Mouse (Mus musculus): ENCODE measurements around the gene Msx1. TPM values are rescaled to one million over a fixed set of nuclear protein-coding genes. Genes with fewer than 3 reads are reported as not detected.
A peak's percentile ranks its signal among the peaks of the same experiment; 100 is the strongest.

The Msx1 gene
- polyA plus RNA-seq, 1 experiment from 2014 or later: 15.5 TPM

GRCm38 (mm10) chr5:37816907-37817657 is 7.3 kb downstream of the Msx1 start:
- H3K4me2 ChIP-seq: peak overlapping the region; percentile 9; the same call in 1 of the 2 replicates
- H3K27me3 ChIP-seq (replicated peaks): peaks cover 85% of the 10 kb centered on the region
- H3K9ac ChIP-seq: no peak overlapping the region
- peaks cover 17% of the 10 kb centered on the region; the same call in 1 of the 2 replicates for H3K4me1 ChIP-seq
- no peak overlapping the region for H3K4me3 ChIP-seq
- no peaks in the 10 kb centered on the region for H3K9me3 ChIP-seq
- peak; percentile 57 for ATAC-seq (replicated peaks)
- under 1% methylated on average over 46 of the region's 46 CpGs for WGBS
- H3K36me3 ChIP-seq (replicated peaks): no peaks in the 10 kb centered on the region
- no peak overlapping the region for H3K27ac ChIP-seq

- no peaks in the 10 kb centered on the region for H3K36me3 ChIP-seq (replicated peaks)
- peaks cover 13% of the 10 kb centered on the region; the same call in 1 of the 2 replicates for H3K4me1 ChIP-seq
- H3K9ac ChIP-seq: no peak overlapping the region
- no peaks in the 10 kb centered on the region for H3K9me3 ChIP-seq
- 85% methylated on average over 4 of the region's 4 CpGs for WGBS
- no peak for ATAC-seq (replicated peaks)
- H3K4me2 ChIP-seq: no peak overlapping the region
- no peak overlapping the region for H3K4me3 ChIP-seq
- H3K27me3 ChIP-seq (replicated peaks): peaks cover 76% of the 10 kb centered on the region
- no peak overlapping the region for H3K27ac ChIP-seq
Observed at GRCm38 (mm10) chr5:37815909-37816308, 8.5 kb downstream of the Msx1 start.

GRCm38 (mm10) chr5:37814169-37814568 is 10.2 kb downstream of the Msx1 start:
- H3K9ac ChIP-seq: no peak overlapping the region
- no peak overlapping the region for H3K4me3 ChIP-seq
- no peak overlapping the region for H3K27ac ChIP-seq
- no peaks in the 10 kb centered on the region for H3K9me3 ChIP-seq
- no peak overlapping the region for H3K4me2 ChIP-seq
- H3K4me1 ChIP-seq: peaks cover 13% of the 10 kb centered on the region; the same call in 1 of the 2 replicates
- H3K27me3 ChIP-seq (replicated peaks): peaks cover 62% of the 10 kb centered on the region
- no peaks in the 10 kb centered on the region for H3K36me3 ChIP-seq (replicated peaks)
- no peak for ATAC-seq (replicated peaks)

GRCm38 (mm10) chr5:37805291-37805690 is 19.1 kb downstream of the Msx1 start:
- H3K36me3 ChIP-seq (replicated peaks): no peaks in the 10 kb centered on the region
- H3K9ac ChIP-seq: no peak overlapping the region
- no peak overlapping the region for H3K27ac ChIP-seq
- H3K27me3 ChIP-seq (replicated peaks): no peaks in the 10 kb centered on the region
- no peaks in the 10 kb centered on the region for H3K4me1 ChIP-seq
- WGBS: 90% methylated on average over 6 of the region's 6 CpGs
- no peak overlapping the region for H3K4me3 ChIP-seq
- no peak overlapping the region for H3K4me2 ChIP-seq
- no peak for ATAC-seq (replicated peaks)
- H3K9me3 ChIP-seq: no peaks in the 10 kb centered on the region

GRCm38 (mm10) chr5:37804512-37805118 is 19.8 kb downstream of the Msx1 start:
- Histone ChIP-seq H3K27me3 (replicated peaks) (no peaks in the 10 kb centered on the region), H3K27ac (no peak overlapping the region), H3K9me3 (no peaks in the 10 kb centered on the region), H3K4me1 (no peaks in the 10 kb centered on the region), H3K4me3 (no peak overlapping the region), H3K4me2 (no peak overlapping the region), H3K9ac (no peak overlapping the region), H3K36me3 (replicated peaks) (no peaks in the 10 kb centered on the region)
- no peak for ATAC-seq (replicated peaks)
- WGBS: 70% methylated on average over 8 of the region's 8 CpGs

GRCm38 (mm10) chr5:37797251-37797650 is 27.1 kb downstream of the Msx1 start:
- no peak overlapping the region for H3K4me3 ChIP-seq

GRCm38 (mm10) chr5:37796751-37797150 is 27.6 kb downstream of the Msx1 start:
- no peaks in the 10 kb centered on the region for H3K9me3 ChIP-seq
- no peaks in the 10 kb centered on the region for H3K27me3 ChIP-seq (replicated peaks)
- no peak for ATAC-seq (replicated peaks)
- no peak overlapping the region for H3K4me3 ChIP-seq
- 67% methylated on average over 5 of the region's 5 CpGs for WGBS
- H3K4me1 ChIP-seq: no peaks in the 10 kb centered on the region
- no peaks in the 10 kb centered on the region for H3K36me3 ChIP-seq (replicated peaks)
- H3K27ac ChIP-seq: no peak overlapping the region
- H3K4me2 ChIP-seq: no peak overlapping the region
- H3K9ac ChIP-seq: no peak overlapping the region

More at GRCm38 (mm10) chr5:37797251-37797650, 27.1 kb downstream of the Msx1 start:
- H3K9me3 ChIP-seq: no peaks in the 10 kb centered on the region
- H3K4me1 ChIP-seq: no peaks in the 10 kb centered on the region
- H3K27ac ChIP-seq: no peak overlapping the region
- 72% methylated on average over 6 of the region's 6 CpGs for WGBS
- ATAC-seq (replicated peaks): no peak
- no peaks in the 10 kb centered on the region for H3K27me3 ChIP-seq (replicated peaks)
- H3K36me3 ChIP-seq (replicated peaks): no peaks in the 10 kb centered on the region
- no peak overlapping the region for H3K9ac ChIP-seq
- H3K4me2 ChIP-seq: no peak overlapping the region

- Histone ChIP-seq H3K9me3 (no peaks in the 10 kb centered on the region), H3K9ac (no peak overlapping the region), H3K36me3 (replicated peaks) (no peaks in the 10 kb centered on the region), H3K4me2 (no peak overlapping the region), H3K4me1 (no peaks in the 10 kb centered on the region), H3K27me3 (replicated peaks) (no peaks in the 10 kb centered on the region), H3K4me3 (no peak overlapping the region), H3K27ac (no peak overlapping the region)
- WGBS: 90% methylated on average over 6 of the region's 6 CpGs
- no peak for ATAC-seq (replicated peaks)
Observed at GRCm38 (mm10) chr5:37795691-37796090, 28.7 kb downstream of the Msx1 start.

- 58% methylated on average over 5 of the region's 5 CpGs for WGBS
- ATAC-seq (replicated peaks): no peak
- H3K9me3 ChIP-seq: no peaks in the 10 kb centered on the region
- H3K4me1 ChIP-seq: no peaks in the 10 kb centered on the region
- no peaks in the 10 kb centered on the region for H3K36me3 ChIP-seq (replicated peaks)
- H3K4me2 ChIP-seq: no peak overlapping the region
- H3K27me3 ChIP-seq (replicated peaks): no peaks in the 10 kb centered on the region
- H3K27ac ChIP-seq: no peak overlapping the region
- no peak overlapping the region for H3K9ac ChIP-seq
- H3K4me3 ChIP-seq: no peak overlapping the region
Observed at GRCm38 (mm10) chr5:37792154-37792553, 32.2 kb downstream of the Msx1 start.

- Histone ChIP-seq H3K4me3 (no peak overlapping the region), H3K27me3 (replicated peaks) (no peaks in the 10 kb centered on the region), H3K4me1 (no peaks in the 10 kb centered on the region), H3K27ac (no peak overlapping the region), H3K36me3 (replicated peaks) (no peaks in the 10 kb centered on the region), H3K9ac (no peak overlapping the region), H3K9me3 (no peaks in the 10 kb centered on the region), H3K4me2 (no peak overlapping the region)
- no peak for ATAC-seq (replicated peaks)
- WGBS: 81% methylated on average over 9 of the region's 9 CpGs
Observed at GRCm38 (mm10) chr5:37784847-37785391, 39.5 kb downstream of the Msx1 start.

GRCm38 (mm10) chr5:37783306-37783705 is 41.1 kb downstream of the Msx1 start:
- H3K4me2 ChIP-seq: no peak overlapping the region
- WGBS: 58% methylated on average over 8 of the region's 8 CpGs
- H3K27ac ChIP-seq: no peak overlapping the region
- H3K9me3 ChIP-seq: no peaks in the 10 kb centered on the region
- no peaks in the 10 kb centered on the region for H3K36me3 ChIP-seq (replicated peaks)
- ATAC-seq (replicated peaks): no peak
- no peak overlapping the region for H3K9ac ChIP-seq
- no peaks in the 10 kb centered on the region for H3K27me3 ChIP-seq (replicated peaks)
- H3K4me1 ChIP-seq: no peaks in the 10 kb centered on the region
- H3K4me3 ChIP-seq: no peak overlapping the region

GRCm38 (mm10) chr5:37775681-37776080 is 48.7 kb downstream of the Msx1 start:
- Histone ChIP-seq H3K4me3 (no peak overlapping the region), H3K36me3 (replicated peaks) (no peaks in the 10 kb centered on the region), H3K4me1 (no peaks in the 10 kb centered on the region), H3K27me3 (replicated peaks) (0 out of 2 replicates have a peak, but pooled peaks cover 3% of the 10 kb centered on the region), H3K9ac (no peak overlapping the region), H3K9me3 (no peaks in the 10 kb centered on the region), H3K4me2 (no peak overlapping the region), H3K27ac (no peak overlapping the region)
- WGBS: 46% methylated on average over 5 of the region's 5 CpGs
- no peak for ATAC-seq (replicated peaks)

Data from midbrain, embryonic 15.5 days (tissue).